Mouse (Mus musculus): Measurements from ENCODE around the gene Trpc5os. TPM values are rescaled to one million over a fixed set of nuclear protein-coding genes. Genes with fewer than 3 reads are reported as not detected.

Gene Trpc5os
- polyA plus RNA-seq (2014; fragmentation: Nextera tagmentation; extraction: Ambion mirVana), result not detected in 2 replicates

- H3K9me3 ChIP-seq (ENCODE audit: low read depth, low read length), result no peaks in the 10 kb centered on the region
- no peaks in the 10 kb centered on the region for H3K27me3 ChIP-seq (ENCODE audit: insufficient read depth, low read length)
- ATAC-seq (ENCODE audit: insufficient read depth), result no peak
- no peaks in the 10 kb centered on the region for H3K4me1 ChIP-seq (ENCODE audit: insufficient read depth)
- no peak for TF ChIP-seq CTCF (IDR thresholded peaks at IDR 0.05; ENCODE audit: low read depth)
- H3K36me3 ChIP-seq (ENCODE audit: insufficient read depth), result no peaks in the 10 kb centered on the region
- 62% methylated on average over 5 of the region's 5 CpGs for WGBS
- DNase-seq, result no peak
- no peak within 1 kb of the TSS for H3K27ac ChIP-seq (ENCODE audit: low read depth)
- no peak within 1 kb of the TSS for H3K4me2 ChIP-seq
- H3K9ac ChIP-seq, result no peak within 1 kb of the TSS
- H3K4me3 ChIP-seq (ENCODE audit: low read depth, low read length), result no peak within 1 kb of the TSS
These were observed at the start of gene Trpc5os for GRCm38 (mm10) chrX:144456281-144456680. Gene Trpc5os (plus strand): TSS chrX:144456581.

- Histone ChIP-seq H3K4me1 (ENCODE audit: insufficient read depth) (no peaks in the 10 kb centered on the region), H3K36me3 (ENCODE audit: insufficient read depth) (no peaks in the 10 kb centered on the region), H3K9ac (no peak overlapping the region), H3K27me3 (ENCODE audit: insufficient read depth, low read length) (no peaks in the 10 kb centered on the region), H3K9me3 (ENCODE audit: low read depth, low read length) (no peaks in the 10 kb centered on the region), H3K4me2 (no peak overlapping the region), H3K4me3 (ENCODE audit: low read depth, low read length) (no peak overlapping the region), H3K27ac (ENCODE audit: low read depth) (no peak overlapping the region)
- peak; percentile 33 for DNase-seq
- peak; percentile 54; the same call in 1 of the 2 replicates for ATAC-seq (ENCODE audit: insufficient read depth)
- TF ChIP-seq CTCF (IDR thresholded peaks at IDR 0.05; ENCODE audit: low read depth), result no peak
- WGBS, result 39% methylated on average over 5 of the region's 5 CpGs
These were observed 48.3 kb upstream of the Trpc5os start for GRCm38 (mm10) chrX:144408036-144408435.

- ATAC-seq (ENCODE audit: insufficient read depth), result no peak
- 73% methylated on average over 1 of the region's 1 CpGs for WGBS
- Histone ChIP-seq H3K36me3 (ENCODE audit: insufficient read depth) (no peaks in the 10 kb centered on the region), H3K27ac (ENCODE audit: low read depth) (no peak overlapping the region), H3K4me1 (ENCODE audit: insufficient read depth) (no peaks in the 10 kb centered on the region), H3K4me2 (no peak overlapping the region), H3K9me3 (ENCODE audit: low read depth, low read length) (no peaks in the 10 kb centered on the region), H3K27me3 (ENCODE audit: insufficient read depth, low read length) (no peaks in the 10 kb centered on the region), H3K4me3 (ENCODE audit: low read depth, low read length) (no peak overlapping the region), H3K9ac (no peak overlapping the region)
- DNase-seq, result no peak
- no peak for TF ChIP-seq CTCF (IDR thresholded peaks at IDR 0.05; ENCODE audit: low read depth)
These were observed 36.1 kb upstream of the Trpc5os start for GRCm38 (mm10) chrX:144420259-144420658.

- Histone ChIP-seq H3K9me3 (ENCODE audit: low read depth, low read length) (no peaks in the 10 kb centered on the region), H3K27ac (ENCODE audit: low read depth) (no peak overlapping the region), H3K36me3 (ENCODE audit: insufficient read depth) (no peaks in the 10 kb centered on the region), H3K4me1 (ENCODE audit: insufficient read depth) (no peaks in the 10 kb centered on the region), H3K27me3 (ENCODE audit: insufficient read depth, low read length) (no peaks in the 10 kb centered on the region), H3K4me2 (no peak overlapping the region), H3K4me3 (ENCODE audit: low read depth, low read length) (no peak overlapping the region), H3K9ac (no peak overlapping the region)
- WGBS, result 93% methylated on average over 1 of the region's 1 CpGs
- TF ChIP-seq CTCF (IDR thresholded peaks at IDR 0.05; ENCODE audit: low read depth), result no peak
- no peak for DNase-seq
- ATAC-seq (ENCODE audit: insufficient read depth), result no peak
These were observed 35.3 kb upstream of the Trpc5os start for GRCm38 (mm10) chrX:144421091-144421490.

GRCm38 (mm10) chrX:144423848-144424247 lies 32.5 kb upstream of the Trpc5os start:
- Histone ChIP-seq H3K4me3 (ENCODE audit: low read depth, low read length) (no peak overlapping the region), H3K36me3 (ENCODE audit: insufficient read depth) (no peaks in the 10 kb centered on the region), H3K27me3 (ENCODE audit: insufficient read depth, low read length) (no peaks in the 10 kb centered on the region), H3K4me2 (no peak overlapping the region), H3K27ac (ENCODE audit: low read depth) (no peak overlapping the region), H3K4me1 (ENCODE audit: insufficient read depth) (no peaks in the 10 kb centered on the region), H3K9me3 (ENCODE audit: low read depth, low read length) (no peaks in the 10 kb centered on the region), H3K9ac (no peak overlapping the region)
- TF ChIP-seq CTCF (IDR thresholded peaks at IDR 0.05; ENCODE audit: low read depth), result no peak
- ATAC-seq (ENCODE audit: insufficient read depth), result no peak
- no peak for DNase-seq
- WGBS, result 77% methylated on average over 3 of the region's 3 CpGs

- Histone ChIP-seq H3K36me3 (ENCODE audit: insufficient read depth) (no peaks in the 10 kb centered on the region), H3K27me3 (ENCODE audit: insufficient read depth, low read length) (no peaks in the 10 kb centered on the region), H3K4me1 (ENCODE audit: insufficient read depth) (no peaks in the 10 kb centered on the region), H3K4me3 (ENCODE audit: low read depth, low read length) (no peak overlapping the region), H3K4me2 (no peak overlapping the region), H3K9ac (no peak overlapping the region), H3K9me3 (ENCODE audit: low read depth, low read length) (no peaks in the 10 kb centered on the region), H3K27ac (ENCODE audit: low read depth) (no peak overlapping the region)
- ATAC-seq (ENCODE audit: insufficient read depth) (no peak), DNase-seq (no peak)
- TF ChIP-seq CTCF (IDR thresholded peaks at IDR 0.05; ENCODE audit: low read depth), result no peak
- 92% methylated on average over 2 of the region's 2 CpGs for WGBS
These were observed 8.0 kb downstream of the Trpc5os start for GRCm38 (mm10) chrX:144464416-144464815.

GRCm38 (mm10) chrX:144491394-144491793 lies 35.0 kb downstream of the Trpc5os start:
- no peaks in the 10 kb centered on the region for H3K9me3 ChIP-seq (ENCODE audit: low read depth, low read length)
- no peaks in the 10 kb centered on the region for H3K4me1 ChIP-seq (ENCODE audit: insufficient read depth)
- DNase-seq, result no peak
- WGBS, result 74% methylated on average over 1 of the region's 1 CpGs
- H3K27me3 ChIP-seq (ENCODE audit: insufficient read depth, low read length), result no peaks in the 10 kb centered on the region
- ATAC-seq (ENCODE audit: insufficient read depth), result no peak
- H3K4me2 ChIP-seq, result no peak overlapping the region
- no peaks in the 10 kb centered on the region for H3K36me3 ChIP-seq (ENCODE audit: insufficient read depth)
- TF ChIP-seq CTCF (IDR thresholded peaks at IDR 0.05; ENCODE audit: low read depth), result no peak
- no peak overlapping the region for H3K4me3 ChIP-seq (ENCODE audit: low read depth, low read length)
- no peak overlapping the region for H3K27ac ChIP-seq (ENCODE audit: low read depth)
- no peak overlapping the region for H3K9ac ChIP-seq

GRCm38 (mm10) chrX:144523239-144523638 lies 66.9 kb downstream of the Trpc5os start:
- Histone ChIP-seq H3K4me3 (ENCODE audit: low read depth, low read length) (no peak overlapping the region), H3K4me2 (no peak overlapping the region), H3K9ac (no peak overlapping the region), H3K27me3 (ENCODE audit: insufficient read depth, low read length) (no peaks in the 10 kb centered on the region), H3K9me3 (ENCODE audit: low read depth, low read length) (no peaks in the 10 kb centered on the region), H3K27ac (ENCODE audit: low read depth) (no peak overlapping the region), H3K36me3 (ENCODE audit: insufficient read depth) (no peaks in the 10 kb centered on the region), H3K4me1 (ENCODE audit: insufficient read depth) (no peaks in the 10 kb centered on the region)
- 81% methylated on average over 5 of the region's 5 CpGs for WGBS
- no peak for TF ChIP-seq CTCF (IDR thresholded peaks at IDR 0.05; ENCODE audit: low read depth)
- no peak for ATAC-seq (ENCODE audit: insufficient read depth)
- DNase-seq, result no peak
